Comparison of ENCODE assay signal across 16 mouse cellular contexts in the genomic region with DNA sequence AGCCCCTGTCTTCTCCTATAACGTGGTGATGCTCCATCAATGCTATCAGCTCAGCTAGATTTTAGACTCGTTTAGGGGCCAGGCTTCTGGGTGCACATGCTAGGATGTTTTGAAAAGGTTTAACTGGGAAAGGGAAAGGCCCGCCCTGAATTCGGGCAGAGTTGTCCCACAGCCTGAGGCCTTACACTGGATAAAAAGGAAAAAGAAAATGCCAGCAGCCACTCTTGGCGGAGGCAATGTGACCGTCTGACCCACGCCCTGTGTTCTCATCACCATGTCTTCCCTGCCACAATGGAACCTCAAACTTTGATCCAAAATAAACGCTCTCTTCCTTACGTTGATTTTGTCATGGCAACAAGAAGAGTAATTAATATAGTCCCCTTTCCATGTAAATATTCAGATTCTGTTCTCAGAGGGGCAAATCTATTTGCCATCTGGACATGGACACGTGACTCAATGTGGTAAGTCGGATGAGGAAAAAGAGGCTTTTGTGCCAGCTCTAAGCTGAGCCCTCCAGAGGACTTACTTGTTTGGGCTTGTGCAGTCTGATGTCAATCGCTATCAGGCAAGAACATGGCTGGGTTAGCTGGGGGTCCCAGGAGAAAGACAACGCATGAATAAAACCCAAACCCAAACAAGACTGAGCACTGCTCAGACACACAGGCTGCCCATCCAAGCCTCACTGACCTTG.
DNase-seq lines count a peak whose midpoint lies in the region; ATAC-seq and TF ChIP-seq lines count a peak whose summit lies in the region.
"Had no signal": no experiment of that assay in that cellular context is flagged by ENCODE, and none has a peak within 500 bp of the region (broad histone marks: within the 10 kb centered on the region; RNA-seq: fewer than 3 reads in every experiment).

No protein-coding gene starts in this region.

- peak overlapping the region; percentile 51; the same call in 1 of the 2 replicates for H3K27ac ChIP-seq in gastrocnemius, adult 2 months
- H3K27ac ChIP-seq in midbrain, embryonic 11.5 days (ENCODE audit: low read depth, low read length), result no peak overlapping the region
- no peak overlapping the region for H3K27ac ChIP-seq in midbrain, embryonic 10.5 days (replicated peaks)
- no peak overlapping the region; the same call in 1 of the 2 replicates for H3K27ac ChIP-seq in forebrain, embryonic 14.5 days (ENCODE audit: low read depth, low read length)
- H3K27ac ChIP-seq: limb, embryonic 12.5 days; liver, embryonic 13.5 days; neural tube, embryonic 15.5 days had no signal

- H3K4me1 ChIP-seq in midbrain, embryonic 11.5 days (ENCODE audit: control insufficient read depth, insufficient read depth, low read length), result peaks cover 2% of the 10 kb centered on the region; the same call in 1 of the 2 replicates
- H3K4me1 ChIP-seq in midbrain, embryonic 10.5 days, result peaks cover 21% of the 10 kb centered on the region
- H3K4me1 ChIP-seq in forebrain, embryonic 14.5 days (ENCODE audit: control insufficient read depth, insufficient read depth, low read length), result peaks cover 13% of the 10 kb centered on the region
- H3K4me1 ChIP-seq: liver, embryonic 13.5 days had no signal

- H3K4me3 ChIP-seq in gastrocnemius, adult 2 months, result no peak overlapping the region
- no peak overlapping the region for H3K4me3 ChIP-seq in midbrain, embryonic 11.5 days (ENCODE audit: low read depth, low read length)
- H3K4me3 ChIP-seq in midbrain, embryonic 10.5 days, result no peak overlapping the region
- no peak overlapping the region for H3K4me3 ChIP-seq in forebrain, embryonic 14.5 days (ENCODE audit: low read depth, low read length)
- H3K4me3 ChIP-seq: limb, embryonic 12.5 days; liver, embryonic 13.5 days; myocyte; neural tube, embryonic 15.5 days had no signal

- H3K9ac ChIP-seq in midbrain, embryonic 11.5 days (ENCODE audit: low read length), result no peak overlapping the region
- H3K9ac ChIP-seq in forebrain, embryonic 14.5 days (ENCODE audit: low read length), result no peak overlapping the region
- H3K9ac ChIP-seq: limb, embryonic 12.5 days; liver, embryonic 13.5 days; neural tube, embryonic 15.5 days had no signal

- H3K36me3 ChIP-seq in midbrain, embryonic 11.5 days (ENCODE audit: control insufficient read depth, insufficient read depth, low read length), result no peaks in the 10 kb centered on the region
- H3K36me3 ChIP-seq in midbrain, embryonic 10.5 days, result no peaks in the 10 kb centered on the region
- no peaks in the 10 kb centered on the region for H3K36me3 ChIP-seq in forebrain, embryonic 14.5 days (ENCODE audit: control insufficient read depth, insufficient read depth, low read length)
- H3K36me3 ChIP-seq: limb, embryonic 12.5 days; liver, embryonic 13.5 days; neural tube, embryonic 15.5 days had no signal

- ATAC-seq in midbrain, embryonic 11.5 days (ENCODE audit: low FRiP score), result peak; percentile 46; the same call in 1 of the 2 replicates
- peak; percentile 61; the same call in 1 of the 2 replicates for ATAC-seq in forebrain, embryonic 14.5 days
- ATAC-seq: intestine, embryonic 16.5 days had no signal

- 69% methylated on average over 13 of the region's 13 CpGs for WGBS in midbrain, embryonic 11.5 days
- WGBS in midbrain, embryonic 10.5 days, result 85% methylated on average over 13 of the region's 13 CpGs
- WGBS in forebrain, embryonic 14.5 days, result 58% methylated on average over 13 of the region's 13 CpGs

- H3K9me3 ChIP-seq in midbrain, embryonic 11.5 days (ENCODE audit: control insufficient read depth, low read length), result no peaks in the 10 kb centered on the region
- no peaks in the 10 kb centered on the region for H3K9me3 ChIP-seq in midbrain, embryonic 10.5 days (replicated peaks)
- no peaks in the 10 kb centered on the region for H3K9me3 ChIP-seq in forebrain, embryonic 14.5 days (replicated peaks; ENCODE audit: control insufficient read depth, low read length)
- H3K9me3 ChIP-seq: limb, embryonic 12.5 days; liver, embryonic 13.5 days; neural tube, embryonic 15.5 days had no signal

- TF ChIP-seq CTCF in gastrocnemius, adult 2 months (IDR thresholded peaks at IDR 0.05), result no peak

- H3K4me2 ChIP-seq in midbrain, embryonic 11.5 days, result no peak overlapping the region
- no peak overlapping the region for H3K4me2 ChIP-seq in forebrain, embryonic 14.5 days (ENCODE audit: low read length)
- H3K4me2 ChIP-seq: heart, embryonic 11.5 days; limb, embryonic 12.5 days; liver, embryonic 13.5 days; neural tube, embryonic 15.5 days had no signal

- intact Hi-C loops in gastrocnemius, adult 2 months (cut with DNase I), result no loop called here
- intact Hi-C loops in heart, postnatal 10 days (cut with DNase I), result no loop called here

- no peaks in the 10 kb centered on the region for H3K27me3 ChIP-seq in midbrain, embryonic 11.5 days (ENCODE audit: control insufficient read depth, insufficient read depth, low read length)
- no peaks in the 10 kb centered on the region for H3K27me3 ChIP-seq in midbrain, embryonic 10.5 days (ENCODE audit: low read depth, poor library complexity, severe bottlenecking)
- H3K27me3 ChIP-seq in forebrain, embryonic 14.5 days (replicated peaks; ENCODE audit: control insufficient read depth, insufficient read depth, low read length), result no peaks in the 10 kb centered on the region
- H3K27me3 ChIP-seq: liver, embryonic 13.5 days; neural tube, embryonic 15.5 days had no signal

- no peak for DNase-seq in gastrocnemius, adult 2 months
- DNase-seq in gastrocnemius, postnatal 10 days, result no peak
- DNase-seq in midbrain, embryonic 11.5 days (ENCODE audit: low spot score, missing footprints), result peak; percentile 73
- DNase-seq in midbrain, embryonic 10.5 days (ENCODE audit: low spot score), result no peak
- DNase-seq in forebrain, embryonic 14.5 days (ENCODE audit: low spot score), result peak; percentile 78
- peak; percentile 21 for DNase-seq in retina, postnatal 7 days (ENCODE audit: low read depth, low spot score)
- DNase-seq in heart, postnatal 10 days, result no peak
- DNase-seq: heart, postnatal 36 days; liver, embryonic 13.5 days; right cerebral cortex, adult 18-20 months; thymus, adult 18-20 months had no signal

Comparison
In these comparisons a context has a peak if more than half of its experiments do, and no peak if none do; other contexts are left out.
1. DNase-seq: peak in midbrain, embryonic 11.5 days (single experiment), forebrain, embryonic 14.5 days (single experiment) and retina, postnatal 7 days (single experiment); none in gastrocnemius, adult 2 months (single experiment), gastrocnemius, postnatal 10 days (single experiment), midbrain, embryonic 10.5 days (single experiment) and heart, postnatal 10 days (0 of 2).